Mouse (Mus musculus) hindbrain, embryonic 14.5 days (tissue): ENCODE data around the gene Gtf2a1l. TPM values are rescaled to one million over a fixed set of nuclear protein-coding genes. Genes with fewer than 3 reads are reported as not detected.
A peak's percentile ranks its signal among the peaks of the same experiment; 100 is the strongest.

Experiments
- ATAC-seq: fragments of 200-750 bp; cut with Nextera tagmentation; 2 replicates; pipeline ENCODE4 v1.8.0; 2017; ENCODE audit warnings: moderate number of reproducible peaks, mild to moderate bottlenecking, moderate TSS enrichment, moderate library complexity; ENCODE audit not compliant: low FRiP score
- DNase-seq: peaks from one replicate; pipeline ENCODE4 v3.0.0-alpha.2; 2015; ENCODE audit warnings: low spot score
- H3K27ac ChIP-seq: fragments of 300-500 bp; sonication (generic); 2 replicates; pipeline ENCODE4 v1.5.1; 2014; ENCODE audit warnings: mild to moderate bottlenecking, moderate library complexity
- H3K27me3 ChIP-seq: fragments of 300-500 bp; sonication (generic); 2 replicates; pipeline ENCODE4 v1.6.1; 2014; ENCODE audit warnings: mild to moderate bottlenecking, low read length, mixed read lengths; ENCODE audit not compliant: control insufficient read depth, insufficient read depth
- H3K36me3 ChIP-seq: fragments of 300-500 bp; sonication (generic); replicated peaks from 2 replicates; pipeline ENCODE4 v1.6.1; 2014; ENCODE audit not compliant: control insufficient read depth, insufficient read depth
- H3K4me1 ChIP-seq: fragments of 300-500 bp; sonication (generic); replicated peaks from 2 replicates; pipeline ENCODE4 v1.6.1; 2014; ENCODE audit warnings: antibody characterized with exemption, low read length, mixed read lengths; ENCODE audit not compliant: control insufficient read depth, insufficient read depth
- H3K4me2 ChIP-seq: fragments of 300-500 bp; sonication (generic); replicated peaks from 2 replicates; pipeline ENCODE4 v1.6.1; 2014; ENCODE audit warnings: mild to moderate bottlenecking, moderate library complexity
- H3K4me3 ChIP-seq: fragments of 300-500 bp; sonication (generic); replicated peaks from 2 replicates; pipeline ENCODE4 v1.5.1; 2014; ENCODE audit warnings: mild to moderate bottlenecking, low read length
- H3K9ac ChIP-seq: fragments of 300-500 bp; sonication (generic); 2 replicates; pipeline ENCODE4 v1.6.1; 2014
- H3K9me3 ChIP-seq: fragments of 300-500 bp; sonication (generic); 2 replicates; pipeline ENCODE4 v1.6.1; 2016; ENCODE audit warnings: low read length; ENCODE audit not compliant: control insufficient read depth
- WGBS: fragments of 180-500 bp; shearing (Covaris S2); extraction: QIAGEN DNeasy Blood & Tissue Kit; methylation state at CpG from one replicate; pipeline ENCODE4 v1.1.7; 2014; 5-methylcytosine and 5-hydroxymethylcytosine counted together
- polyA plus RNA-seq: library from polyadenylated mRNA; unstranded; fragments of >200 nt; fragmentation: Nextera tagmentation; extraction: Ambion mirVana; gene quantifications from 2 replicates; pipeline ENCODE4 v1.2.1, GENCODE M21; 2014

Gene Gtf2a1l
- polyA plus RNA-seq = 0.27 and 0.30 TPM in 2 replicates

DNA sequence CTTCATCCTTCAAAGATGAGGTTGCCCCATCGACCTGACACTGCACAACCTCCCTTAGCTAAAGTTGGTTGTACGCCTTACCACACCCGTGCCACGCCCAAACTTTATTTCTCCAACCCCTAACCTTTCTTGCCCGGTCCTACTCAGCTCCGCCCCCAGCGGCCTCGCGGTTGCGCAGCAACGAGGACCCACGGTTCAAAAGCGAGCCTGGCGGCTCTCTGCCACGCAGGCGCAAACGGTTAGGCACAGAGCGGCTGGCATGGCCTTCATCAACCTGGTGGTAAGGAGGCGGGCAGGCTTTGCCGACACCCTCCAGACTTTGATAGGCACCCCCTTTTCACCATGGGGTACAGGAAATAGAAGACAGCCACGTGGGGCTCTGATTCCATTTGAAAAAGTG lies at the start of gene Gtf2a1l:
Gene Gtf2a1l, plus strand, starts transcription at position 209 of the 400 bp plus-strand sequence.
- peak; percentile 62; the same call in 1 of the 2 replicates for ATAC-seq
- H3K4me1 ChIP-seq = no peaks in the 10 kb centered on the region
- no peak within 1 kb of the TSS for H3K9ac ChIP-seq
- no peak within 1 kb of the TSS for H3K27ac ChIP-seq
- no peaks in the 10 kb centered on the region for H3K27me3 ChIP-seq
- no peak within 1 kb of the TSS for H3K4me3 ChIP-seq
- no peaks in the 10 kb centered on the region for H3K36me3 ChIP-seq
- DNase-seq = peak; percentile 45
- H3K9me3 ChIP-seq = no peaks in the 10 kb centered on the region
- peak within 1 kb of the TSS; percentile 40 for H3K4me2 ChIP-seq
- WGBS = 27% methylated on average over 21 of the region's 21 CpGs

- Histone ChIP-seq H3K4me2 (no peak overlapping the region), H3K4me3 (no peak overlapping the region), H3K9ac (no peak overlapping the region), H3K27me3 (no peaks in the 10 kb centered on the region), H3K9me3 (no peaks in the 10 kb centered on the region), H3K27ac (no peak overlapping the region), H3K4me1 (no peaks in the 10 kb centered on the region), H3K36me3 (no peaks in the 10 kb centered on the region)
- DNase-seq (no peak), ATAC-seq (no peak)
- 91% methylated on average over 4 of the region's 4 CpGs for WGBS
Measured at GRCm38 (mm10) chr17:88620935-88621334, 47.5 kb upstream of the Gtf2a1l start.

GRCm38 (mm10) chr17:88621374-88621773 lies 47.1 kb upstream of the Gtf2a1l start:
- no peaks in the 10 kb centered on the region for H3K9me3 ChIP-seq
- no peak for DNase-seq
- H3K4me1 ChIP-seq = no peaks in the 10 kb centered on the region
- no peak overlapping the region for H3K9ac ChIP-seq
- no peaks in the 10 kb centered on the region for H3K27me3 ChIP-seq
- H3K36me3 ChIP-seq = no peaks in the 10 kb centered on the region
- H3K4me3 ChIP-seq = no peak overlapping the region
- H3K4me2 ChIP-seq = no peak overlapping the region
- ATAC-seq = no peak
- 96% methylated on average over 3 of the region's 3 CpGs for WGBS
- H3K27ac ChIP-seq = no peak overlapping the region

- H3K27ac ChIP-seq = no peak overlapping the region
- no peaks in the 10 kb centered on the region for H3K36me3 ChIP-seq
- H3K4me2 ChIP-seq = no peak overlapping the region
- H3K4me1 ChIP-seq = no peaks in the 10 kb centered on the region
- H3K9ac ChIP-seq = no peak overlapping the region
- ATAC-seq (no peak), DNase-seq (no peak)
- WGBS = 89% methylated on average over 1 of the region's 1 CpGs
- no peak overlapping the region for H3K4me3 ChIP-seq
- no peaks in the 10 kb centered on the region for H3K9me3 ChIP-seq
- H3K27me3 ChIP-seq = no peaks in the 10 kb centered on the region
Measured at GRCm38 (mm10) chr17:88622711-88623110, 45.7 kb upstream of the Gtf2a1l start.

DNA sequence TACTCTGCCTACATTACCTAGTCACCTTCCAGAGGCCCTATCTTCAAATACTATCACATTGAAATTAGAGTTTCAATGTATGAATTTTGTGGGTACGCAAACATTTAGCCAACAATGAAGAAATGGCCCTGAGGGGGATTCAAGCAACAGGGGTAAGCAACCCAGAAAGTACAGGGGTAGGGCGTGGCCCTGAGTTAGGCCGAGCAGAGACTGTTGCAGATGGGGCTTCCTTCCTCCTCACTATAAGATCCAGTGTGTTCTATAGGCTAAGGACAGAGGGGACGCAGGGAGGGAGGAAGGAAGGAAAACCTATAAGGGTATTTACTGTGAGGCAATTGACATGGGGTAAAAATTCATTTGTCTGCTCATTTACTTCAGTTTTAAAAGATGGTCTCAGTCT lies 44.1 kb upstream of the Gtf2a1l start:
- Histone ChIP-seq H3K9ac (no peak overlapping the region), H3K9me3 (no peaks in the 10 kb centered on the region), H3K4me1 (peaks cover 2% of the 10 kb centered on the region; the same call in 1 of the 2 replicates), H3K36me3 (no peaks in the 10 kb centered on the region), H3K4me2 (no peak overlapping the region), H3K27me3 (no peaks in the 10 kb centered on the region), H3K4me3 (no peak overlapping the region), H3K27ac (no peak overlapping the region)
- ATAC-seq = no peak
- 95% methylated on average over 4 of the region's 4 CpGs for WGBS
- no peak for DNase-seq

GRCm38 (mm10) chr17:88625350-88625749 lies 43.1 kb upstream of the Gtf2a1l start:
- H3K4me3 ChIP-seq = no peak overlapping the region
- H3K9me3 ChIP-seq = no peaks in the 10 kb centered on the region
- no peak overlapping the region for H3K27ac ChIP-seq
- DNase-seq (no peak), ATAC-seq (no peak)
- 90% methylated on average over 13 of the region's 13 CpGs for WGBS
- H3K4me2 ChIP-seq = no peak overlapping the region
- peaks cover 4% of the 10 kb centered on the region; the same call in 1 of the 2 replicates for H3K4me1 ChIP-seq
- H3K27me3 ChIP-seq = no peaks in the 10 kb centered on the region
- H3K9ac ChIP-seq = no peak overlapping the region
- no peaks in the 10 kb centered on the region for H3K36me3 ChIP-seq

GRCm38 (mm10) chr17:88625931-88626330 lies 42.5 kb upstream of the Gtf2a1l start:
- Histone ChIP-seq H3K4me3 (no peak overlapping the region), H3K27ac (no peak overlapping the region), H3K4me1 (peaks cover 4% of the 10 kb centered on the region; the same call in 1 of the 2 replicates), H3K9me3 (no peaks in the 10 kb centered on the region), H3K27me3 (no peaks in the 10 kb centered on the region), H3K36me3 (no peaks in the 10 kb centered on the region), H3K4me2 (no peak overlapping the region), H3K9ac (no peak overlapping the region)
- ATAC-seq = no peak
- no peak for DNase-seq
- 73% methylated on average over 7 of the region's 7 CpGs for WGBS

DNA sequence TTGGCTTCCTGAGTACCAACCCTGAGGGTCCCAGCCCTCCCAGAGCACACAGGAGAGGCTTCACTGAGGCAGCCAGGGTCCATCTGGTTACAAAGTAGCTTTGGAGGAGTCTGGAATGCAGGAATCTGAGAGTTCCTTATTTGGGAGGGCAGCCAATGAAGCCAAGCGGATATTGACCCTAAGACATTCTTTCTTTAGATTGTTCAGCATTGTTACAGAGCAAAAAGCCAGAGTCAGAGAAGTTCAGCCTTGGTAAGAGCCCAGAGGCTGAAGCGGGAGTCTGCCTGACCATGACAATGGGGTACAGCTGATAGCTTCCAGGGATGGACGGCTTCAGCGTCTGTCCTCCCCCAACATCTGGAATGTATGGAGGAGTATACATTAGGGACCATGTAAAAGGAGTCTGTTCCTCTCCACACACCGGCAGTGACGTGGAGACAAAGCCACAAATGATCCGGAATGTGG lies 42.1 kb upstream of the Gtf2a1l start:
- no peak overlapping the region for H3K4me2 ChIP-seq
- no peak for ATAC-seq
- H3K4me3 ChIP-seq = no peak overlapping the region
- H3K9me3 ChIP-seq = no peaks in the 10 kb centered on the region
- no peak overlapping the region for H3K9ac ChIP-seq
- peaks cover 5% of the 10 kb centered on the region; the same call in 1 of the 2 replicates for H3K4me1 ChIP-seq
- H3K27me3 ChIP-seq = no peaks in the 10 kb centered on the region
- 40% methylated on average over 7 of the region's 7 CpGs for WGBS
- H3K27ac ChIP-seq = no peak overlapping the region
- DNase-seq = peak; percentile 47
- H3K36me3 ChIP-seq = no peaks in the 10 kb centered on the region

- Histone ChIP-seq H3K4me2 (no peak overlapping the region), H3K4me1 (peaks cover 7% of the 10 kb centered on the region; the same call in 1 of the 2 replicates), H3K9me3 (no peaks in the 10 kb centered on the region), H3K4me3 (no peak overlapping the region), H3K36me3 (no peaks in the 10 kb centered on the region), H3K27me3 (no peaks in the 10 kb centered on the region), H3K27ac (no peak overlapping the region), H3K9ac (no peak overlapping the region)
- no peak for ATAC-seq
- WGBS = 85% methylated on average over 7 of the region's 7 CpGs
- DNase-seq = no peak
Measured at GRCm38 (mm10) chr17:88627150-88627549, 41.3 kb upstream of the Gtf2a1l start.
